Mouse (Mus musculus) intestine, postnatal 0 days (tissue): ENCODE measurements at regions not wholly inside any gene's neighbourhood (a gene's known extent, or its start where the extent isn't known, plus 50 kb on each side); places are given as distances from the start of the nearest gene placed in this dataset.

Experiments used
- ATAC-seq: fragments of 200-750 bp; cut with Nextera tagmentation; 2 replicates; pipeline ENCODE4 v1.8.0; 2017; ENCODE audit warnings: mild to moderate bottlenecking, moderate TSS enrichment, moderate library complexity
- H3K27ac ChIP-seq: fragments of 300-500 bp; sonication (generic); 2 replicates; pipeline ENCODE4 v1.5.1; 2014; ENCODE audit warnings: mild to moderate bottlenecking, low read depth, low read length, moderate library complexity
- H3K27me3 ChIP-seq: fragments of 300-500 bp; sonication (generic); replicated peaks from 2 replicates; pipeline ENCODE4 v1.6.1; 2014; ENCODE audit warnings: low read length, mixed read lengths; ENCODE audit not compliant: control insufficient read depth, insufficient read depth
- H3K36me3 ChIP-seq: fragments of 300-500 bp; sonication (generic); 2 replicates; pipeline ENCODE4 v1.6.1; 2014; ENCODE audit warnings: mild to moderate bottlenecking, moderate library complexity; ENCODE audit not compliant: control insufficient read depth, insufficient read depth
- H3K4me1 ChIP-seq: fragments of 300-500 bp; sonication (generic); replicated peaks from 2 replicates; pipeline ENCODE4 v1.6.1; 2014; ENCODE audit warnings: antibody characterized with exemption, low read length, mixed read lengths; ENCODE audit not compliant: control insufficient read depth, insufficient read depth
- H3K4me2 ChIP-seq: fragments of 300-500 bp; sonication (generic); replicated peaks from 2 replicates; pipeline ENCODE4 v1.6.1; 2014; ENCODE audit warnings: low read depth, mild to moderate bottlenecking, moderate library complexity
- H3K4me3 ChIP-seq: fragments of 300-500 bp; sonication (generic); 2 replicates; pipeline ENCODE4 v1.5.1; 2014; ENCODE audit warnings: low read depth, low read length
- H3K9ac ChIP-seq: fragments of 300-500 bp; sonication (generic); 2 replicates; pipeline ENCODE4 v1.6.1; 2014; ENCODE audit warnings: mild to moderate bottlenecking, low read depth, low read length
- H3K9me3 ChIP-seq: fragments of 300-500 bp; sonication (generic); 2 replicates; pipeline ENCODE4 v1.6.1; 2016; ENCODE audit warnings: mixed run types; ENCODE audit not compliant: control insufficient read depth
- CTCF ChIP-seq: sonication (generic); IDR thresholded peaks from 2 replicates; pipeline ENCODE4 v1.5.1; 2016; ENCODE audit warnings: low read depth, mild to moderate bottlenecking, control low read depth, antibody characterized with exemption, moderate library complexity
- WGBS: fragments of 180-500 bp; shearing (Covaris S2); extraction: QIAGEN DNeasy Blood & Tissue Kit; methylation state at CpG from one replicate; pipeline ENCODE4 v1.1.7; 2014; 5-methylcytosine and 5-hydroxymethylcytosine counted together

DNA sequence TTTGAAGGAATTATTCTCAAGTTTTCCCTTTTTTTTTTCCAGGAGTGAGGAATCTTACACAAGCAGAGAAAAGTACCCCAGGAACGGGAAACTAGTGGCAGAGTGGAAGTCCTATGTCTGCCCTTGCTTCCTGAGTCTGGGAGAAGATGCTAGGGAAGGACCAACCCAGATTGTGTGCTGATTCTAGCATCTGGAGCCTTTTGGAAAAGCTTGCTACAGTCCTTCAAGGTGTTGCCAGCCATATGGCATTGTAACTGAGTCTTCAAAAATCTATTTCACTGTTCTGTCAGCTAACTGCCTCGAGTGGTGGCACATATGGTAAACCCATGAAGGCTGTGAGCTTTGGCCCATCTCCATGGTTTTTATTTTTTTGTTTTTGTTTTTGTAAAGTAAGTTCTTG lies 432.3 kb downstream of the Adamts20 start:
- H3K27ac ChIP-seq = no peak overlapping the region
- H3K4me3 ChIP-seq = no peak overlapping the region
- no peaks in the 10 kb centered on the region for H3K27me3 ChIP-seq
- no peak for TF ChIP-seq CTCF
- no peaks in the 10 kb centered on the region for H3K4me1 ChIP-seq
- no peak overlapping the region for H3K9ac ChIP-seq
- H3K9me3 ChIP-seq = no peaks in the 10 kb centered on the region
- H3K4me2 ChIP-seq = no peak overlapping the region
- no peak for ATAC-seq
- H3K36me3 ChIP-seq = no peaks in the 10 kb centered on the region
- 75% methylated on average over 2 of the region's 2 CpGs for WGBS

DNA sequence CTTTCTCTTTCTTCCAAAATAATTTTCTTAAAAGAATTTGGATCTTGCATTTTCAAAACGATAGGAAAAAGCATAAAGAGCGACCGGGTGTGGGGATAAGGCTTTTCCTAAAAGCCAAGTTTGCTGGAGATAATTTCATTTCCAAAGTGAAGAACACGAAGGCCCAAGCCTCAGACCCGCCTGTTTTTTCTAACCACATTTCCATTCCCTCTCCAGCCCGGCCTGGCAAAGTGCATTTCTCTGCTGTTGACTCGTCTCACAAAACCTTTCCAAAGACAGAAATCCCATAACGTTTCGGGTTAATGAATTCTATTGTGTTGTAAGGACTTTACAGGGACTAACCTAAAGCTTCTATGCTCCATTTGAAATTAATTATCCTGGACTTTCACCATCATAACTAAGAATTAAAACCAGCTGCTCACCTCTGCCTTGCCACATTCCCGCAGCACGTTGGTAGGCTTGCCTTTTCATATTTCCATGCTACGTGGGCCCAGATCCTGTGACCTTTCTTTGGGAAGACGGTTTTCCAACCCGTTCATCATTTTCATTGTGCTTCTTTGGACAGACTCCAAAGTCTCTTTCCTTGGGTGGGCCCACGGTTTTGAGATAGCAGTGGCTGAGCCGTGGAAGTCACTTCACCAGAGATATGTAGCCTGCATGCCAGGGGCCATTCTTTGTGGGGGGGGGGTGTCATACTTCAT lies 430.5 kb upstream of the Prickle1 start:
- H3K36me3 ChIP-seq = no peaks in the 10 kb centered on the region
- no peak overlapping the region for H3K4me2 ChIP-seq
- no peaks in the 10 kb centered on the region for H3K9me3 ChIP-seq
- no peak overlapping the region for H3K4me3 ChIP-seq
- ATAC-seq = no peak
- H3K4me1 ChIP-seq = 0 out of 2 replicates have a peak, but pooled peaks cover 2% of the 10 kb centered on the region
- H3K9ac ChIP-seq = no peak overlapping the region
- no peak overlapping the region for H3K27ac ChIP-seq
- no peak for TF ChIP-seq CTCF
- 64% methylated on average over 16 of the region's 16 CpGs for WGBS
- H3K27me3 ChIP-seq = no peaks in the 10 kb centered on the region

- no peak overlapping the region for H3K27ac ChIP-seq
- no peak for ATAC-seq
- TF ChIP-seq CTCF = no peak
- no peak overlapping the region for H3K4me3 ChIP-seq
- H3K27me3 ChIP-seq = no peaks in the 10 kb centered on the region
- H3K9ac ChIP-seq = no peak overlapping the region
- WGBS = 68% methylated on average over 20 of the region's 20 CpGs
- no peaks in the 10 kb centered on the region for H3K36me3 ChIP-seq
- H3K9me3 ChIP-seq = no peaks in the 10 kb centered on the region
- 0 out of 2 replicates have a peak, but pooled peaks cover 2% of the 10 kb centered on the region for H3K4me1 ChIP-seq
- H3K4me2 ChIP-seq = no peak overlapping the region
Observed at GRCm38 (mm10) chr15:94025239-94025971, 429.7 kb upstream of the Prickle1 start.

DNA sequence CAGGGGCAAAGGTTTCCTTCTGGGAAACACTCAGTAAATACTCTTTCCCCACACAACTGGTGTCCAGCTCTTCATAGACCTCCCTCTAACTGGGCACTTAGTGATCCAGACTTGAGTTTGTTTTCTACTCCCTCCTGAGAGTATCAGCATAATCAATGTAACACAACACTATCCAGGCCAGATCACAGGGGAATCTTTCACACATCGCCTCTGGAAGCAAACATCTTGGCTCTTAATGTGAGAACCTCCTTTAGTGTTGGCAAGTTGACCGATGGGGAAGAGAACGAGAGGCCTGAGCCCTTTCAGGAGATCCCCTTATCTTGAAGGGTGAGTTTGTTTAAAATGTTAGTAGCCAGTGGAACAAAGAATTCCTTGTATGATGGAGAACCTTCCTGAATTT lies 429.1 kb upstream of the Prickle1 start:
- H3K4me1 ChIP-seq = 0 out of 2 replicates have a peak, but pooled peaks cover 2% of the 10 kb centered on the region
- H3K9ac ChIP-seq = no peak overlapping the region
- no peaks in the 10 kb centered on the region for H3K36me3 ChIP-seq
- H3K4me3 ChIP-seq = no peak overlapping the region
- no peaks in the 10 kb centered on the region for H3K9me3 ChIP-seq
- H3K4me2 ChIP-seq = no peak overlapping the region
- no peak overlapping the region for H3K27ac ChIP-seq
- no peaks in the 10 kb centered on the region for H3K27me3 ChIP-seq
- WGBS = 60% methylated on average over 3 of the region's 3 CpGs
- no peak for ATAC-seq
- no peak for TF ChIP-seq CTCF

DNA sequence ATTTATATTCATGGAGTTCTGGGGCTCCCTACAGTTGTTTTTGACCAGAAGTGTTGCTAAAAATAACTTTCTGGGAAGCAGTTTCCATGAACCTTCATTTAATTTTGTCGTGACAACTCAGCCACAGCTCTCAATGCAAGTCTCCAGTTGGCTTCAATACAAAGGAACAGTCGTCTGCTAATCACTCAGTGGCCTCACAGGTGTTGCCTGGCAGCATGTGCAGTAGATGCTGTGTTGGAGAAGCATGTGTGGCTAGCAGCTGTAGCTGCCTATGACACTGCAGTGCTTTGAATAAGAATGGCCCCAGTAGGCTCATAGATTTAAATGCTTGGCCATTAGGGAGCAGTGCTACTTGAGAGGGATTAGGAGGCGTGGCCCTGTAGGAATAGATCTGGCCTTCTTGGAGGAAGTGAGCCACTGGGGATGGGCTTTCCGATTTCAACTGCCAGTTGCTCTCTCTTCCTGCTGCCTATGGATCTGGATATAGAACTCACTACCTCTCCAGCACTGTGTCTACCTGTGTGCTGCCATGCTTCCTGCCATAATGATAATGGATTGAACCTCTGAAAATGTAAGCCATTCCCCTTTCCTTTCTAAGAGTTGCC lies 428.5 kb upstream of the Prickle1 start:
- H3K36me3 ChIP-seq = no peaks in the 10 kb centered on the region
- WGBS = 64% methylated on average over 4 of the region's 4 CpGs
- H3K27me3 ChIP-seq = no peaks in the 10 kb centered on the region
- H3K27ac ChIP-seq = no peak overlapping the region
- no peak overlapping the region for H3K4me3 ChIP-seq
- no peak for TF ChIP-seq CTCF
- H3K9ac ChIP-seq = no peak overlapping the region
- H3K9me3 ChIP-seq = no peaks in the 10 kb centered on the region
- no peak overlapping the region for H3K4me2 ChIP-seq
- ATAC-seq = no peak
- 0 out of 2 replicates have a peak, but pooled peaks cover 2% of the 10 kb centered on the region for H3K4me1 ChIP-seq

DNA sequence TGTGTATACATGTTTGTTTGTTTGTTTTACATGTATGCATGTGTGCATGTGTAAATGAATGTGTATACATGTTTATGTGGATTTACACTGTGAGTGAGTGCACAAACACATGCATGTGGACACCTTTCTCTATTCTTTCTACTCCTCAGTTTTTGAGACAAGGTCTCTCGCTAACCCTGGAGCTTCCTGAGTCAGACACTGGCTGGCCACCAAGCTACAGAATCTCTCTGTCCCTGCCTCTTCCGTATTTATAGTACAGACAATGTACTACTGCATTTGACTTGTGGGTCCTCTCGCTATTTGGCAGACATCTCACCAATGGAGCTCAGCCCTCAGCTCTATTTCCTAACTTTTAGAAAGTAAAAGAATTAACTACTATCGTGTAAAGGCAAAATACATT lies 427.8 kb upstream of the Prickle1 start:
- 64% methylated on average over 4 of the region's 4 CpGs for WGBS
- Histone ChIP-seq H3K9me3 (no peaks in the 10 kb centered on the region), H3K4me1 (0 out of 2 replicates have a peak, but pooled peaks cover 2% of the 10 kb centered on the region), H3K27me3 (no peaks in the 10 kb centered on the region), H3K9ac (no peak overlapping the region), H3K27ac (no peak overlapping the region), H3K4me2 (no peak overlapping the region), H3K4me3 (no peak overlapping the region), H3K36me3 (no peaks in the 10 kb centered on the region)
- no peak for TF ChIP-seq CTCF
- ATAC-seq = no peak
